Mouse (Mus musculus): ENCODE data around the gene Krtap9-3. TPM values are rescaled to one million over a fixed set of nuclear protein-coding genes. Genes with fewer than 3 reads are reported as not detected.
A peak's percentile ranks its signal among the peaks of the same experiment; 100 is the strongest.

Gene Krtap9-3
- polyA plus RNA-seq, 1 experiment from 2014 or later: not detected

GRCm38 (mm10) chr11:99581564-99581963, 16.3 kb downstream of the Krtap9-3 start:
- 90% methylated on average over 6 of the region's 6 CpGs for WGBS
- ATAC-seq (ENCODE audit: low FRiP score, low TSS enrichment) (no peak), DNase-seq (no peak)
- Histone ChIP-seq H3K4me3 (replicated peaks; ENCODE audit: low read depth, low read length) (no peak overlapping the region), H3K27ac (replicated peaks; ENCODE audit: low read depth, low read length) (no peak overlapping the region), H3K9me3 (ENCODE audit: control insufficient read depth, low read length) (no peaks in the 10 kb centered on the region), H3K4me1 (ENCODE audit: control insufficient read depth, insufficient read depth, low read length) (no peaks in the 10 kb centered on the region), H3K36me3 (ENCODE audit: control insufficient read depth, insufficient read depth, low read length) (no peaks in the 10 kb centered on the region), H3K4me2 (ENCODE audit: low read length) (no peak overlapping the region), H3K9ac (replicated peaks; ENCODE audit: low read length) (no peak overlapping the region), H3K27me3 (ENCODE audit: control insufficient read depth, insufficient read depth, low read length) (no peaks in the 10 kb centered on the region)

- no peak overlapping the region for H3K4me2 ChIP-seq (ENCODE audit: low read length)
- 94% methylated on average over 5 of the region's 5 CpGs for whole genome bisulfite sequencing
- no peak overlapping the region for H3K4me3 ChIP-seq (replicated peaks; ENCODE audit: low read depth, low read length)
- ATAC-seq (ENCODE audit: low FRiP score, low TSS enrichment): no peak
- no peak for DNase-seq
- H3K27ac ChIP-seq (replicated peaks; ENCODE audit: low read depth, low read length): no peak overlapping the region
- H3K9ac ChIP-seq (replicated peaks; ENCODE audit: low read length): no peak overlapping the region
- H3K27me3 ChIP-seq (ENCODE audit: control insufficient read depth, insufficient read depth, low read length): no peaks in the 10 kb centered on the region
- no peaks in the 10 kb centered on the region for H3K9me3 ChIP-seq (ENCODE audit: control insufficient read depth, low read length)
- H3K4me1 ChIP-seq (ENCODE audit: control insufficient read depth, insufficient read depth, low read length): no peaks in the 10 kb centered on the region
- no peaks in the 10 kb centered on the region for H3K36me3 ChIP-seq (ENCODE audit: control insufficient read depth, insufficient read depth, low read length)
These were observed 16.9 kb downstream of the Krtap9-3 start for GRCm38 (mm10) chr11:99581051-99581450.

- no peak for ATAC-seq (ENCODE audit: low FRiP score, low TSS enrichment)
- 92% methylated on average over 6 of the region's 6 CpGs for WGBS
- no peak within 1 kb of the TSS for H3K4me2 ChIP-seq (ENCODE audit: low read length)
These were observed 17.3 kb downstream of the Krtap9-3 start, which contains the start of gene Krtap1-5 for GRCm38 (mm10) chr11:99580636-99581035. Gene Krtap1-5, minus strand, starts transcription at chr11:99581016.

DNA sequence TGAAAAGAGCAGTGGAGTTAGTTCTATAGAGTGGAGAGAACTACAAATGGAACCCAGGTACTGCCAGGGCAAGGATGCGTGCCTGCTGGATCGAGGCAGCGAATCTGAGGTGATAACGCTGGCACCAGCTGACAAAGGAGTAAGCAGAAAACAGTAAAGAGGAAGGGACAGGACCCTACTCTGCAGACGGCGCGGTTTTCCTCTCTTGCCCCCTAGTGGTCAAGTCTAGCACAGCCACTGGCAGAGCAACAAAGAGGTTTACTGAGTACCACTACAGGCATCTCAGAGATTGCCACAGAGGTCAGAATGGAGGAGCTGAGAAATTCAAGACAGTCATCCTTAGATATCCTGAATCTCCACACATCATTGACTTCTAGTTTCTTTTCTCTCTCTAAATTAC, 23.8 kb downstream of the Krtap9-3 start:
- Histone ChIP-seq H3K27ac (replicated peaks; ENCODE audit: low read depth, low read length) (no peak overlapping the region), H3K4me1 (ENCODE audit: control insufficient read depth, insufficient read depth, low read length) (no peaks in the 10 kb centered on the region), H3K4me3 (replicated peaks; ENCODE audit: low read depth, low read length) (no peak overlapping the region), H3K4me2 (ENCODE audit: low read length) (peak overlapping the region; percentile 45), H3K36me3 (ENCODE audit: control insufficient read depth, insufficient read depth, low read length) (no peaks in the 10 kb centered on the region), H3K9ac (replicated peaks; ENCODE audit: low read length) (0 out of 2 replicates have a peak overlapping the region, but pooled peaks have one; percentile 21), H3K27me3 (ENCODE audit: control insufficient read depth, insufficient read depth, low read length) (no peaks in the 10 kb centered on the region), H3K9me3 (ENCODE audit: control insufficient read depth, low read length) (no peaks in the 10 kb centered on the region)
- DNase-seq (peak; percentile 89), ATAC-seq (ENCODE audit: low FRiP score, low TSS enrichment) (no peak; the same call in 1 of the 2 replicates)
- WGBS: 2% methylated on average over 7 of the region's 7 CpGs

More at GRCm38 (mm10) chr11:99580636-99581035, 17.3 kb downstream of the Krtap9-3 start, which contains the start of gene Krtap1-5:
- Histone ChIP-seq H3K36me3 (ENCODE audit: control insufficient read depth, insufficient read depth, low read length) (no peaks in the 10 kb centered on the region), H3K27me3 (ENCODE audit: control insufficient read depth, insufficient read depth, low read length) (no peaks in the 10 kb centered on the region), H3K9me3 (ENCODE audit: control insufficient read depth, low read length) (no peaks in the 10 kb centered on the region), H3K4me1 (ENCODE audit: control insufficient read depth, insufficient read depth, low read length) (no peaks in the 10 kb centered on the region), H3K4me3 (replicated peaks; ENCODE audit: low read depth, low read length) (no peak within 1 kb of the TSS), H3K9ac (replicated peaks; ENCODE audit: low read length) (no peak within 1 kb of the TSS), H3K27ac (replicated peaks; ENCODE audit: low read depth, low read length) (no peak within 1 kb of the TSS)
- DNase-seq: no peak

DNA sequence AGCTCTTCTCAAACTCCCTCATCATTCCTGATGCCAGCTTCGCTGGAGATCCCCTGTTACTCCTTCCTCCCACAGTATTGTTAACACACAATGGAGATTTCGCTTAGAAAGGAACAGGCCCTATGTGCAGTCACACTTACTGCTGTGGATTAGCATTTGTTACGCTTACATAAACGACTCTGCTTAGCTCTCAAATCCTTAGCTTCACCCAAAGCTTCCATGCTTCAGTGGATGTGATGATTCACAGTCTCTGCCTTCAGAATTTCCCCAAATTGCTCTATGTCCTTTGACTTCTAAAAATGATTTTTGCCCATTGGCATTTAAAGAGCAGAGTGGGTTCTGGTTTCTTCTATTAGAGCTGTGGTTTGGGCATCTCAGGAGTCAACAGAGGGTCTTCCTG, 24.7 kb downstream of the Krtap9-3 start:
- H3K36me3 ChIP-seq (ENCODE audit: control insufficient read depth, insufficient read depth, low read length): no peaks in the 10 kb centered on the region
- no peaks in the 10 kb centered on the region for H3K4me1 ChIP-seq (ENCODE audit: control insufficient read depth, insufficient read depth, low read length)
- 4% methylated on average over 4 of the region's 4 CpGs for WGBS
- DNase-seq (peak; percentile 2), ATAC-seq (ENCODE audit: low FRiP score, low TSS enrichment) (no peak)
- H3K9me3 ChIP-seq (ENCODE audit: control insufficient read depth, low read length): no peaks in the 10 kb centered on the region
- H3K27ac ChIP-seq (replicated peaks; ENCODE audit: low read depth, low read length): no peak overlapping the region
- H3K4me3 ChIP-seq (replicated peaks; ENCODE audit: low read depth, low read length): no peak overlapping the region
- H3K27me3 ChIP-seq (ENCODE audit: control insufficient read depth, insufficient read depth, low read length): no peaks in the 10 kb centered on the region
- no peak overlapping the region for H3K9ac ChIP-seq (replicated peaks; ENCODE audit: low read length)
- H3K4me2 ChIP-seq (ENCODE audit: low read length): no peak overlapping the region

- Histone ChIP-seq H3K9me3 (ENCODE audit: control insufficient read depth, low read length) (no peaks in the 10 kb centered on the region), H3K27me3 (ENCODE audit: control insufficient read depth, insufficient read depth, low read length) (no peaks in the 10 kb centered on the region), H3K4me3 (replicated peaks; ENCODE audit: low read depth, low read length) (no peak within 1 kb of the TSS), H3K4me1 (ENCODE audit: control insufficient read depth, insufficient read depth, low read length) (no peaks in the 10 kb centered on the region), H3K27ac (replicated peaks; ENCODE audit: low read depth, low read length) (no peak within 1 kb of the TSS), H3K4me2 (ENCODE audit: low read length) (no peak within 1 kb of the TSS), H3K36me3 (ENCODE audit: control insufficient read depth, insufficient read depth, low read length) (no peaks in the 10 kb centered on the region), H3K9ac (replicated peaks; ENCODE audit: low read length) (no peak within 1 kb of the TSS)
- ATAC-seq (ENCODE audit: low FRiP score, low TSS enrichment) (no peak), DNase-seq (no peak)
- 96% methylated on average over 7 of the region's 7 CpGs for WGBS
These were observed 31.4 kb downstream of the Krtap9-3 start, which contains the start of gene Krtap3-1 for GRCm38 (mm10) chr11:99566530-99566929. Gene Krtap3-1, minus strand, starts transcription at chr11:99566630.

DNA sequence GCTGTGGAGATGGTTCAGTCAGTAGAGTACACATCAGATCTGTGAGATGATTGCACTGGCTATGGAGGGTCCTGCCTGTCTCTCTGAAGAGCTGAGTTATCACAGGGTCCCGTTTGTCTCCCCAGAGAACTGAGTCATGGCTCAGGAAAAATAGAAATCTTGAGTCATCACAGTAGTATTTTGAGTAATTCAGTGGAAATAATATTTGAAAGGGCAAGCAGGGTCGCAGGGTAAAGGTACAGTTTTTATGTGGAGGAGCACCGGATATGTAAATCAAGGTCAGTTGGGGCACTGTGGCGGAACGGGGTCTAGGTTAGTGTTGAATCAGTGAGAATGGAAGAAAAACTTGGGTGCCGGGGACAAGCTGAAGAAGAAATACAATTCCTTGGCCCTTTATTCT, 35.3 kb downstream of the Krtap9-3 start:
- no peaks in the 10 kb centered on the region for H3K4me1 ChIP-seq (ENCODE audit: control insufficient read depth, insufficient read depth, low read length)
- no peak overlapping the region for H3K4me2 ChIP-seq (ENCODE audit: low read length)
- no peak overlapping the region for H3K4me3 ChIP-seq (replicated peaks; ENCODE audit: low read depth, low read length)
- H3K27me3 ChIP-seq (ENCODE audit: control insufficient read depth, insufficient read depth, low read length): no peaks in the 10 kb centered on the region
- H3K9me3 ChIP-seq (ENCODE audit: control insufficient read depth, low read length): no peaks in the 10 kb centered on the region
- no peak for ATAC-seq (ENCODE audit: low FRiP score, low TSS enrichment)
- 84% methylated on average over 6 of the region's 6 CpGs for WGBS
- no peak for DNase-seq
- H3K27ac ChIP-seq (replicated peaks; ENCODE audit: low read depth, low read length): no peak overlapping the region
- H3K36me3 ChIP-seq (ENCODE audit: control insufficient read depth, insufficient read depth, low read length): no peaks in the 10 kb centered on the region
- no peak overlapping the region for H3K9ac ChIP-seq (replicated peaks; ENCODE audit: low read length)

DNA sequence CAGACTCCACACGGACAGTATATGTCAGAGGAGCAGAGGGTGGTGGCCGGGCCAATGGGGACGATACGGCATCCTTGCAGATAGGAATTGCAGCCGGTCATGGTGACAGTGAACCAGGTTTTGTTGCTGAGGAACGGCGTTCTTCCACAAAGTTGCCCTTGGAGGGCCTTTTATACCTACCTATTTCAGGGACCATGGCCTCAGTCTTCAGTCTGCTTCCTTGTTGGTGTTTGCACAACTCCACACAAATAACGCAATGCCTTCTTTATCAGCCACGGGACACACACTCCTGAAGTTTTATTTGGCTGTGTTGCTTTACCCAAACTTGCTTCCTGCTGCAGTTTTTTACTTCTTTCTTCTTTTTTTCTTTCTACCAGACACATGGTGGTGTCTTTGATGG, 38.5 kb downstream of the Krtap9-3 start, which contains the start of gene Gm11939:
Gene Gm11939, minus strand, starts transcription at position 101 of the 400 bp plus-strand sequence.
- Histone ChIP-seq H3K27me3 (ENCODE audit: control insufficient read depth, insufficient read depth, low read length) (no peaks in the 10 kb centered on the region), H3K4me1 (ENCODE audit: control insufficient read depth, insufficient read depth, low read length) (no peaks in the 10 kb centered on the region), H3K36me3 (ENCODE audit: control insufficient read depth, insufficient read depth, low read length) (no peaks in the 10 kb centered on the region), H3K4me2 (ENCODE audit: low read length) (no peak within 1 kb of the TSS), H3K4me3 (replicated peaks; ENCODE audit: low read depth, low read length) (no peak within 1 kb of the TSS), H3K9me3 (ENCODE audit: control insufficient read depth, low read length) (no peaks in the 10 kb centered on the region), H3K9ac (replicated peaks; ENCODE audit: low read length) (no peak within 1 kb of the TSS), H3K27ac (replicated peaks; ENCODE audit: low read depth, low read length) (no peak within 1 kb of the TSS)
- 91% methylated on average over 9 of the region's 9 CpGs for whole genome bisulfite sequencing
- DNase-seq: no peak
- no peak for ATAC-seq (ENCODE audit: low FRiP score, low TSS enrichment)

GRCm38 (mm10) chr11:99557976-99558745, 39.7 kb downstream of the Krtap9-3 start:
- no peaks in the 10 kb centered on the region for H3K9me3 ChIP-seq (ENCODE audit: control insufficient read depth, low read length)
- ATAC-seq (ENCODE audit: low FRiP score, low TSS enrichment): no peak
- 85% methylated on average over 3 of the region's 3 CpGs for WGBS
- no peak overlapping the region for H3K27ac ChIP-seq (replicated peaks; ENCODE audit: low read depth, low read length)
- no peaks in the 10 kb centered on the region for H3K36me3 ChIP-seq (ENCODE audit: control insufficient read depth, insufficient read depth, low read length)
- H3K4me1 ChIP-seq (ENCODE audit: control insufficient read depth, insufficient read depth, low read length): no peaks in the 10 kb centered on the region
- no peak overlapping the region for H3K4me2 ChIP-seq (ENCODE audit: low read length)
- no peak overlapping the region for H3K9ac ChIP-seq (replicated peaks; ENCODE audit: low read length)
- no peaks in the 10 kb centered on the region for H3K27me3 ChIP-seq (ENCODE audit: control insufficient read depth, insufficient read depth, low read length)
- no peak overlapping the region for H3K4me3 ChIP-seq (replicated peaks; ENCODE audit: low read depth, low read length)
- DNase-seq: no peak
